Mouse (Mus musculus): ENCODE results near the gene Cd52. TPM values are rescaled to one million over a fixed set of nuclear protein-coding genes. Genes with fewer than 3 reads are reported as not detected.
A peak's percentile ranks its signal among the peaks of the same experiment; 100 is the strongest.
"Not testable (repeated sequence)": the region's sequence is repeated elsewhere in the genome, so short reads cannot be mapped to it uniquely, and the experiment has no call there.

The Cd52 gene
- total RNA-seq (2014; rRNA removed) (not detected in 2 replicates), polyA plus RNA-seq (2015; fragmentation: Nextera tagmentation; extraction: Ambion mirVana) (2.7 TPM in 2 replicates)

DNA sequence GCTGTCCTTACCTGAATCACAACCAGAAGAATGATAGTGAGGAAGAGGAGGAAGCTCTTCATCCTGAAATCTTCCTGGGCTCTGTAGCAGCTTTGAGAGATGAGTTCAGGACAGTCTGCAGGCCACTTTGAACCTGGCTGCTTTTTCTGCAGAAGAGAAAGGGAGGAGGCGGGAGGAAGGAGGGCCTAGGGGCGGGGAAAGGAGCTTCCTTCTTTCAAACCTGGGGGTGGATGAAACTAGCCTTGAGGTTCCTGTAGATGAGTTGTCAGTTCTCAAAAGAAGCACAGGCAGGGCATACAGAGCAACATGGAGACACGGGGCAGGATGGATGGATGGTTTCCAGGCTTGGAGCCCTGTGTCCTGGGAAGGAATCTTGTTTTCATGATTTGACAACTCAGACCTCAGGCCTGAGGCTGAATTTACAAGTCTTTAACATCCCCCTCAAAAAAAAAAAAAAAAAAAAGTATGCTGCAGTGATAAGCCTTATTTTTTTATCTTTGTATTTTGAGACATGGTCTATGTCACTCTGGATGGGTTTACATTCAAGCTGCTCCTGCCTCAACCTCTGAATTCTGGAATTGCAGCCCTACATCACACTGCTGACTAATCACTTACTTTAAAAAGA lies at the start of gene Cd52:
Gene Cd52 (minus strand): TSS at position 160 of the 625 bp plus-strand sequence.
- H3K4me1 ChIP-seq (ENCODE audit: insufficient read depth, low read length), result no peaks in the 10 kb centered on the region
- TF ChIP-seq CTCF (IDR thresholded peaks at IDR 0.05; ENCODE audit: low read depth), result no peak
- no peak within 1 kb of the TSS for H3K4me2 ChIP-seq (ENCODE audit: low read depth, low read length)
- DNase-seq (ENCODE audit: low spot score) (no peak), ATAC-seq (no peak)
- H3K27ac ChIP-seq, result no peak within 1 kb of the TSS
- H3K4me3 ChIP-seq (ENCODE audit: low read length), result no peak within 1 kb of the TSS
- WGBS, result 54% methylated on average over 3 of the region's 3 CpGs
- H3K36me3 ChIP-seq (ENCODE audit: insufficient read depth, low read length), result no peaks in the 10 kb centered on the region
- no peak within 1 kb of the TSS for H3K9ac ChIP-seq (replicated peaks; ENCODE audit: low read length)
- H3K27me3 ChIP-seq (ENCODE audit: insufficient read depth, low read length), result no peaks in the 10 kb centered on the region
- H3K9me3 ChIP-seq (ENCODE audit: low read length), result no peaks in the 10 kb centered on the region

DNA sequence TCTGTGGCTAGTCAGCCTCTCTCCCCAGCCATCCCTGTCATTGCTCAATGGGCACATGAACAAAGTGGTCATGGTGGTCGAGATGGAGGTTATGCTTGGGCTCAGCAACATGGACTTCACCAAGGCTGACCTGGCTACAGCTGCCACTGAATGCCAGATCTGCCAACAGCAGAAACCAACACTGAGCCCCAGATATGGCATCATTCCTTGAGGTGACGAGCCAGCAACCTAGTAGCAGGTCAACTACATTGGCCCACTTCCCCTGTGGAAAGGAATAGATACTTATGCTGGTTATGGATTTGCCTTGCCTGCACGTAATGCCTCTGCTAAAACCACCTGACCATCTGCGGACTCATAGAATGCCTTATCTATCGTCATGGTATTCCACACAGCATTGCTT lies 49.4 kb upstream of the Cd52 start:
- not testable (repeated sequence) for H3K4me1 ChIP-seq (ENCODE audit: insufficient read depth, low read length); H3K9me3 ChIP-seq (ENCODE audit: low read length); H3K27me3 ChIP-seq (ENCODE audit: insufficient read depth, low read length); ATAC-seq; H3K27ac ChIP-seq; H3K4me2 ChIP-seq (ENCODE audit: low read depth, low read length); DNase-seq (ENCODE audit: low spot score); H3K4me3 ChIP-seq (ENCODE audit: low read length); H3K9ac ChIP-seq (replicated peaks; ENCODE audit: low read length)
- WGBS, result 92% methylated on average over 5 of the region's 5 CpGs
- H3K36me3 ChIP-seq (ENCODE audit: insufficient read depth, low read length), result peaks cover 21% of the 10 kb centered on the region

DNA sequence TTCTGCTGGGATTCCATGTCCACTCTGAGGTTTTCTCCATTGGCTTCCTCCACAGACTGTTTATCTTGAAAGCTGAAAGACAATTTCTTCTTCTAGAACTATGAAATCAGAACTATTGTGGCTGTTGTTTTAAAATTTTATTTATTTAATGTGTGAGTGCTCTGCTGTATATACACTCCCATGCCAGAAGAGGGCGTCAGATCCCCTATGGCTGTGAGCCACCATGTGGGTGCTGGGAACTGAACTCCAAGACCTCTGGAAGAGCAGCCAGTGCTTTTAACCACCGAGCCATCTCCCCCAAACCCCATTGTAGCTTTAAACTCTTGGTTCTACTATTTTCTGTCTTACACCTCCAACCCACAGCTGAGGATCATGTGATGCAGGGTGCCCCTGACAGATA lies 44.0 kb upstream of the Cd52 start:
- no peaks in the 10 kb centered on the region for H3K9me3 ChIP-seq (ENCODE audit: low read length)
- no peaks in the 10 kb centered on the region for H3K4me1 ChIP-seq (ENCODE audit: insufficient read depth, low read length)
- no peaks in the 10 kb centered on the region for H3K27me3 ChIP-seq (ENCODE audit: insufficient read depth, low read length)
- TF ChIP-seq CTCF (IDR thresholded peaks at IDR 0.05; ENCODE audit: low read depth), result no peak
- H3K4me2 ChIP-seq (ENCODE audit: low read depth, low read length), result no peak overlapping the region
- ATAC-seq (no peak), DNase-seq (ENCODE audit: low spot score) (no peak)
- H3K9ac ChIP-seq (replicated peaks; ENCODE audit: low read length), result no peak overlapping the region
- WGBS, result 80% methylated on average over 2 of the region's 2 CpGs
- H3K4me3 ChIP-seq (ENCODE audit: low read length), result no peak overlapping the region
- no peak overlapping the region for H3K27ac ChIP-seq
- H3K36me3 ChIP-seq (ENCODE audit: insufficient read depth, low read length), result peaks cover 1% of the 10 kb centered on the region; the same call in 1 of the 2 replicates

DNA sequence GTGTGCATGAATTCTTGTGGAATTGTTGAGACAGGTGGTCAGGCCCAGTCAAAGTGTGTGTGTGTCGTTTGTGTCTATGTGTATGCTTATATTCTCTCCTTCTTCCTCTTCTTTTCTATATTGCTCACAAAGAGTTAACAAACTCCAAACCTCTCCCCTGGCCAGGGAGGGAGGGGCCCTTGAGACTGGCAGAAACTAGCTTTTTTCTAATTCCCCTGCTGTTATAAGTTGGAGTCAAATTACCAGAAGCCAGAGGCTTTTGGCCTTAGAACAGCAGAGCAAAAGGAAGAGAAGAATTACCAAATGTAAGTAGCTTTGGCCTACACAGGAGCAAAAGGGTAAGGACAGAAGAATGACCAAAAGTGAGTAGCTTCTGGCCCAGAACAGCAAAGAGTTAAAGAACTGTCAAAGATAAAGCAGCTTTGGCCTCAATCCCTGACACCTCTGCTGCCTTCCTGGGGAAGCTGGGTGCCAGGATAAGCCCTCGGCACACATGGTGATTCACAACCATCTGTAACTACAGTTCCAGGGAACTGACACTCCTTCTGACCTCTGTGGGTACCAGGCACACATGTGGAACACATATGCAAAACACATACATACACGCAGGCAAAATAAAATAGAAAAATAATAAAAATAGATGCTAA lies 41.5 kb upstream of the Cd52 start:
- ATAC-seq, result no peak
- Histone ChIP-seq H3K27me3 (ENCODE audit: insufficient read depth, low read length) (no peaks in the 10 kb centered on the region), H3K27ac (no peak overlapping the region), H3K4me2 (ENCODE audit: low read depth, low read length) (no peak overlapping the region), H3K9ac (replicated peaks; ENCODE audit: low read length) (no peak overlapping the region), H3K4me1 (ENCODE audit: insufficient read depth, low read length) (no peaks in the 10 kb centered on the region), H3K9me3 (ENCODE audit: low read length) (no peaks in the 10 kb centered on the region), H3K36me3 (ENCODE audit: insufficient read depth, low read length) (no peaks in the 10 kb centered on the region), H3K4me3 (ENCODE audit: low read length) (no peak overlapping the region)
- WGBS, result 76% methylated on average over 3 of the region's 3 CpGs
- TF ChIP-seq CTCF (IDR thresholded peaks at IDR 0.05; ENCODE audit: low read depth), result no peak
- DNase-seq (ENCODE audit: low spot score), result no peak

DNA sequence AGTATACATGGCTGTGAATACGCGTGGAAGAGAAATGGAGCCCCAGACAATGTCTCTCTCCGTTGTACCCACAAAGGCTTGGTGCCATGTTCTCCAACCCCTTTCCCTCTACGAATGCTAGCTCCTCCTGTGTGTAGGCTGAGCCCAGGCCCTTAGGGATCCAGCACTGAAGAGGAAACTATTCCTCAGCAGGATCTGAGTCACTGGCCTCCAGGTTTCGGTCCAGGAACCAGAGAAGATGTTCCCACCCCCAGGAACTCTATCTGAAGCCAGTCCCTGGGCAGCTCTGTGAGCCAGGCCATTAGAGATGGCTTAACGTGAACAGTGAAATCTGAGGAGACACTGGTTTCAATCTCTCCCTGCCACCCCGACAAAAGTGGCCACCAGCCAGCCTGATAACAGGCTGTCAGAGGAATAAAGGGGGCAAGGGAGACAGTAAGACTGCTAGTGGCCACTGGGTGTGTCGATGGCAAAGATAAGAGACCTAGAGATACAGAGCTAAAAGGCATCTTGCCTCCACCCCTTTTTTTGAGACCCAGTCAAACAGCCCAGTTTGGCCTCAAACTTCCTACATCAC lies 37.7 kb upstream of the Cd52 start:
- Histone ChIP-seq H3K27me3 (ENCODE audit: insufficient read depth, low read length) (no peaks in the 10 kb centered on the region), H3K36me3 (ENCODE audit: insufficient read depth, low read length) (no peaks in the 10 kb centered on the region), H3K9me3 (ENCODE audit: low read length) (no peaks in the 10 kb centered on the region), H3K9ac (replicated peaks; ENCODE audit: low read length) (no peak overlapping the region), H3K4me1 (ENCODE audit: insufficient read depth, low read length) (peaks cover 5% of the 10 kb centered on the region), H3K4me3 (ENCODE audit: low read length) (no peak overlapping the region), H3K4me2 (ENCODE audit: low read depth, low read length) (no peak overlapping the region), H3K27ac (no peak overlapping the region)
- 87% methylated on average over 8 of the region's 8 CpGs for WGBS
- DNase-seq (ENCODE audit: low spot score) (no peak), ATAC-seq (no peak)
- no peak for TF ChIP-seq CTCF (IDR thresholded peaks at IDR 0.05; ENCODE audit: low read depth)

DNA sequence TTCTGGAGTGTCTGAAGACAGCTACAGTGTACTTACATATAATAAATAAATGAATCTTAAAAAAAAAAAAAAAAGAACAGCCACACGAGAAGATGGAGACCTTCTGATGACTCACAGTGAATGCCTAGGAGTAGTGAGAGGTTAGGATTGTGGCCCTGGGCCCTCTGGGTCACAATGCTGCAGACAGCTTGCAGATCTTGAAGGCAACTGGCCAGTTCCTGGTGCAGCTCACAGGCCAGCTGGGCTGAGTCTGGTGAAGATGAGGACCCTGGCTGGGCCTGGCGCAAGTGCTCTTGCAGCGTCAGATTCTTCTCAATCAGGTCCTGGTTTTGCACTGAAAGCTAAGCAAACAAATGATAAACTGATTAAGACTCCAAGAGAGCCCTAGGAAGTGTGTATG lies 37.2 kb upstream of the Cd52 start:
- no peak overlapping the region for H3K4me3 ChIP-seq (ENCODE audit: low read length)
- H3K36me3 ChIP-seq (ENCODE audit: insufficient read depth, low read length), result no peaks in the 10 kb centered on the region
- TF ChIP-seq CTCF (IDR thresholded peaks at IDR 0.05; ENCODE audit: low read depth), result no peak
- no peak for ATAC-seq
- H3K4me1 ChIP-seq (ENCODE audit: insufficient read depth, low read length), result peaks cover 7% of the 10 kb centered on the region
- no peak overlapping the region for H3K4me2 ChIP-seq (ENCODE audit: low read depth, low read length)
- no peak for DNase-seq (ENCODE audit: low spot score)
- WGBS, result 90% methylated on average over 3 of the region's 3 CpGs
- H3K27ac ChIP-seq, result no peak overlapping the region
- H3K27me3 ChIP-seq (ENCODE audit: insufficient read depth, low read length), result no peaks in the 10 kb centered on the region
- no peaks in the 10 kb centered on the region for H3K9me3 ChIP-seq (ENCODE audit: low read length)
- no peak overlapping the region for H3K9ac ChIP-seq (replicated peaks; ENCODE audit: low read length)

DNA sequence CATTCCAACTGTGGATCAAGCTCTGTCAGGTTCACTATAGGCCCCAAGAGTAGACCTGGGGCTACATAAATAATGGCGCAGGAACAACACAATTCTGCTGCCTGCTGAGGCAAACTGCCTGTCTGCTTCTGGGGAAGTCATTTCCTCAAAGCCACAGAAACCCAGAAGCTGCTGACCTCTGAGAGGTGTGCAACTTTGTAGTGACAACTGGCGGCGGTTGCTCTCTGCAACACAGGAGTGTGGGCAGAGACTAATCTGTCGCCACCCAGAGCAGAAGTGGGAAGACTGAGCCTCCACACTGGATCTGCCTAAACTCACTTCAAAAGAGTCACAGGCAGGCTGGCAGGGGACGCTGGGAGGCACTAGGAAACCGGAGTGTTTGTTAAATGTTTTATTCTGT lies 34.6 kb upstream of the Cd52 start:
- 46% methylated on average over 6 of the region's 6 CpGs for WGBS
- 0 out of 2 replicates have a peak overlapping the region, but pooled peaks have one; percentile 68 for H3K27ac ChIP-seq
- ATAC-seq, result no peak

More for the DNA sequence above, 34.6 kb upstream of the Cd52 start:
- Histone ChIP-seq H3K4me2 (ENCODE audit: low read depth, low read length) (peak overlapping the region; percentile 91), H3K36me3 (ENCODE audit: insufficient read depth, low read length) (no peaks in the 10 kb centered on the region), H3K27me3 (ENCODE audit: insufficient read depth, low read length) (no peaks in the 10 kb centered on the region), H3K4me3 (ENCODE audit: low read length) (no peak overlapping the region), H3K4me1 (ENCODE audit: insufficient read depth, low read length) (peaks cover 14% of the 10 kb centered on the region), H3K9ac (replicated peaks; ENCODE audit: low read length) (no peak overlapping the region), H3K9me3 (ENCODE audit: low read length) (no peaks in the 10 kb centered on the region)
- no peak for DNase-seq (ENCODE audit: low spot score)
- no peak for TF ChIP-seq CTCF (IDR thresholded peaks at IDR 0.05; ENCODE audit: low read depth)
